Mouse (Mus musculus): ENCODE results near the gene Gabbr1. TPM values are rescaled to one million over a fixed set of nuclear protein-coding genes. Genes with fewer than 3 reads are reported as not detected.
A peak's percentile ranks its signal among the peaks of the same experiment; 100 is the strongest.

Gabbr1 gene
- polyA plus RNA-seq, 1 experiment from 2014 or later = 7.0 TPM

DNA sequence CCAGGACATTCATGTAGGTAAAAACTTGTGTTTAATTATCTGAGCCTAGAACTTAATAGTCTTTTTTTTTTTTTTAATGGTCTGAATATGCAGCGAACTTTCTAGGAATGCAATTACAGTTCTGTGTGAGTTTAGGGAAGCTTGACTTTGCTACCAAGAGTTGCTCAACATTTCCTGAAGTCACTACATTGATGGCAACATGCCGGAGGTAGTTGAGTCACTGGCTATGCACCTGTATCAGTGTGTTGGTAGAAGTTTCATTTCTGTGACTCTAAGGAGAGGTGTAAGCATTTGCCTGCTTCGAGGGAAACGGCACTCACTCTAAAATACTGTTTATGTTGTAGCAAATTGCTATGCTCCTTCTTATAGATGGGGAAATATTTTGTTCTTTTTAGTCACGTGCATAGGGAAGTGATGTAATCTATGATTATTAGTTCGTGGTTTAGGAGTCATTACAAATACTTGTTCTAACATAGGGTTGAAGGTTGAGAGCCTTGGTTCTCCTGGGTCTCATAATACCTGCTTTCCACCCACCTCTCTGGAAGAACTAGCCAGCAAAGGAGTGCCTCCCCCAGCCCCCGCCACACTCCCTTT is 1.0 kb upstream of the Gabbr1 start:
- no peak for TF ChIP-seq CTCF (IDR thresholded peaks at IDR 0.05; ENCODE audit: low read depth)
- 0 out of 2 replicates have a peak, but pooled peaks cover 6% of the 10 kb centered on the region for H3K4me1 ChIP-seq (ENCODE audit: insufficient read depth)
- DNase-seq = no peak
- peak overlapping the region; percentile 86 for H3K4me2 ChIP-seq
- no peaks in the 10 kb centered on the region for H3K36me3 ChIP-seq (ENCODE audit: insufficient read depth)
- WGBS = 60% methylated on average over 7 of the region's 7 CpGs
- no peak for ATAC-seq (ENCODE audit: insufficient read depth)
- no peak overlapping the region for H3K27ac ChIP-seq (ENCODE audit: low read depth)
- H3K4me3 ChIP-seq (ENCODE audit: low read depth, low read length) = peak overlapping the region; percentile 79
- H3K9me3 ChIP-seq (ENCODE audit: low read depth, low read length) = no peaks in the 10 kb centered on the region
- H3K27me3 ChIP-seq (ENCODE audit: insufficient read depth, low read length) = no peaks in the 10 kb centered on the region; the same call in 1 of the 2 replicates
- H3K9ac ChIP-seq = 0 out of 2 replicates have a peak overlapping the region, but pooled peaks have one; percentile 87

DNA sequence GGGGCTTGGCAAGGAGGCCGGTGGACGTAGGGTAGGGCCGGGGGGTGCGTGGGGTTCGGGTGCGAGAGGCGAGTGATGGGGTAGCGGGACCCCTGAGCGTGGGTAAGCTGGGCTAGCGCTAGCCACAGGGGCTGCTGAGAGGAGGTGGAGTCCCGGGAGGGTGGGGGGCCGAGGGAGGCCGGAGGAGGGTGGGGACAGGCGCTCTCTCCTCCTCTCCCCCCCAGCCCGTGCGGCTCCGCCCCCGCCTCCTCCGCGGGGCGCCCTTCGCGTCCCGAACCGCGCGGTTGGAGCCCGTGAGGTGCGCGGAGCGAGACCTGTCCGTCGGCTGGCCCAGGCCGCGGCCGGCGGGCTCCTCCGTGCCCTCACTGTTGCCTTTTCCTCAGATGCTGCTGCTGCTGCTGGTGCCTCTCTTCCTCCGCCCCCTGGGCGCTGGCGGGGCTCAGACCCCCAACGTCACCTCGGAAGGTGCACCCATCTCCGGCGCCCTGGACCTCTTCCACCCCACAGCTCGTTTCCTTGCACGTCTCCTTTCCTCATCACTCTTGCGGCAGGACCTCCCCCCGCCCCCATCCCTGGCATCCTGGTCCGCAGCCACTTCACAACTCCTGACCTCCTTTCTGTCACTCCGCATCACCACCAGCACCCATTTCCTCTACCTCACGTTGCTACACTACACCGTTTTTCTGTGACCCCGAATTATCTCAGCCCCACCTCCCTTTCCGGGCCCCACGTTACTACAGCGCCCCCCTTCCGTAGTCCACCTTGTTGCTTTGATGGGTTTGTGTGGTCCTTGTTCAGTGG is 746 bp downstream of the Gabbr1 start:
- 0 out of 2 replicates have a peak, but pooled peaks cover 6% of the 10 kb centered on the region for H3K4me1 ChIP-seq (ENCODE audit: insufficient read depth)
- WGBS = under 1% methylated on average over 47 of the region's 58 CpGs
- peak; percentile 26; the same call in 1 of the 2 replicates for TF ChIP-seq CTCF (IDR thresholded peaks at IDR 0.05; ENCODE audit: low read depth)

DNA sequence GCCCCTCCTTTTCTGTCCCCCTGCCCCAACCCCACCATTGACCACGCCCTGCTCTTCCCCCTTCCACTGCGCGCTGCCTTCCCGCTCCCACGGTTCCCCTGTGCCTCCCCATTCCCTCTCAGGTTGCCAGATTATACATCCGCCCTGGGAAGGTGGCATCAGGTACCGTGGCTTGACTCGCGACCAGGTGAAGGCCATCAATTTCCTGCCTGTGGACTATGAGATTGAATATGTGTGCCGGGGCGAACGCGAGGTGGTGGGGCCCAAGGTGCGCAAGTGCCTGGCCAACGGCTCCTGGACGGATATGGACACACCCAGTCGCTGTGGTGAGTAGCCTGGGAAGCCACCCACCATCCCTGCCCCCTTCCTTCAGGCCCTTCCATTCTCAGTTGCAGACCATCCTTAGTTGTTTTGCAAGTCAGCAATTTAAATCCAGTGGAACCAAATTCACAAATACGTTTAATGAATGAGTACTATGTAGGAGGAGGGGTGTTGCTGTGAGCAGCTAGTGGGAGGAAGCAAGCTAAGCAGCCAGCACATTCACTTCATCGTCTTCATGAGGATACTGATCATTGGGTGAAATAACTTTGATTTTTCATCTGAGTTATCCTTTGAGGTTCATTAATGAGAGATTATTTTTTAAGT is 1.7 kb downstream of the Gabbr1 start:
- Histone ChIP-seq H3K9ac (peak overlapping the region; percentile 87), H3K4me1 (ENCODE audit: insufficient read depth) (0 out of 2 replicates have a peak, but pooled peaks cover 6% of the 10 kb centered on the region), H3K36me3 (ENCODE audit: insufficient read depth) (no peaks in the 10 kb centered on the region), H3K4me2 (peak overlapping the region; percentile 86), H3K9me3 (ENCODE audit: low read depth, low read length) (no peaks in the 10 kb centered on the region), H3K27me3 (ENCODE audit: insufficient read depth, low read length) (no peaks in the 10 kb centered on the region; the same call in 1 of the 2 replicates), H3K4me3 (ENCODE audit: low read depth, low read length) (peak overlapping the region; percentile 79; the same call in 1 of the 2 replicates), H3K27ac (ENCODE audit: low read depth) (no peak overlapping the region)
- ATAC-seq (ENCODE audit: insufficient read depth) (no peak), DNase-seq (no peak)
- no peak for TF ChIP-seq CTCF (IDR thresholded peaks at IDR 0.05; ENCODE audit: low read depth)
- 24% methylated on average over 19 of the region's 19 CpGs for WGBS

More for the DNA sequence above, 746 bp downstream of the Gabbr1 start:
- ATAC-seq (ENCODE audit: insufficient read depth) = peak; percentile 74
- Histone ChIP-seq H3K36me3 (ENCODE audit: insufficient read depth) (no peaks in the 10 kb centered on the region), H3K9me3 (ENCODE audit: low read depth, low read length) (no peaks in the 10 kb centered on the region), H3K9ac (peak overlapping the region; percentile 87), H3K27ac (ENCODE audit: low read depth) (peak overlapping the region; percentile 81), H3K4me2 (peak overlapping the region; percentile 86), H3K27me3 (ENCODE audit: insufficient read depth, low read length) (no peaks in the 10 kb centered on the region; the same call in 1 of the 2 replicates), H3K4me3 (ENCODE audit: low read depth, low read length) (peak overlapping the region; percentile 79)
- DNase-seq = peak; percentile 63

DNA sequence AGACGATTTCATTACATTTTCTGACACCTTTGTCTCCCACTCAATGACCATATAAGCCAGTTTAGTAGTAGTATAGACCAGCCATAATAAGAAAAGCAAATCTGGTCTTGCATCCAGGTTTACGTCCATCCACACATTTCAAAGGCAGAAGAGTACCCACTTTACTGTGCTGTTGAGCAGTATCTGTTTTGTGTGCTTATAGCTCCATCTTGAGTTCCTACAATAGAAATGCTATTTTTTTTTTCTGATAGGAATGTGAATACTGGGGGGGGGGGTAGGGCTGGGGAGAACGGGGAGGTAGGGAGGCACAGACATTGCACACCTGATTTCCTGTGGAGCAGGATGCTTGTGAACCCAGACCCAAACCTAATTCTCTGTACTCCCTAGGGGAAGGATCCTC is 2.2 kb downstream of the Gabbr1 start:
- peak; percentile 47 for TF ChIP-seq CTCF (IDR thresholded peaks at IDR 0.05; ENCODE audit: low read depth)
- peak; percentile 60 for DNase-seq
- no peak overlapping the region for H3K4me3 ChIP-seq (ENCODE audit: low read depth, low read length)
- no peaks in the 10 kb centered on the region for H3K36me3 ChIP-seq (ENCODE audit: insufficient read depth)
- H3K27me3 ChIP-seq (ENCODE audit: insufficient read depth, low read length) = no peaks in the 10 kb centered on the region; the same call in 1 of the 2 replicates
- 0 out of 2 replicates have a peak, but pooled peaks cover 6% of the 10 kb centered on the region for H3K4me1 ChIP-seq (ENCODE audit: insufficient read depth)
- no peak overlapping the region for H3K27ac ChIP-seq (ENCODE audit: low read depth)
- H3K9ac ChIP-seq = no peak overlapping the region
- H3K4me2 ChIP-seq = no peak overlapping the region
- ATAC-seq (ENCODE audit: insufficient read depth) = no peak
- 30% methylated on average over 3 of the region's 3 CpGs for WGBS
- no peaks in the 10 kb centered on the region for H3K9me3 ChIP-seq (ENCODE audit: low read depth, low read length)

DNA sequence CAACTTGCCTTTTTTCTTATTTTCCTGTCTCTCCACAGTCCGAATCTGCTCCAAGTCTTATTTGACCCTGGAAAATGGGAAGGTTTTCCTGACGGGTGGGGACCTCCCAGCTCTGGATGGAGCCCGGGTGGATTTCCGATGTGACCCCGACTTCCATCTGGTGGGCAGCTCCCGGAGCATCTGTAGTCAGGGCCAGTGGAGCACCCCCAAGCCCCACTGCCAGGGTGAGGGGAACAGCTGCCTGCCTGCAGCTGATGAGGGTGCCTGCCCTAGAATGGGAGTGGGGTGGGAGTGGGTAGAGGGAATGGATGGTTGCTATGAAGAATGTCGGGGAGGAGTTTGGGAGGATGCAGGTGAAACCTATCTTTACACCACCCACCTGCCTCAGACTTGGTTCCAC is 2.6 kb downstream of the Gabbr1 start:
- H3K4me3 ChIP-seq (ENCODE audit: low read depth, low read length) = no peak overlapping the region
- no peaks in the 10 kb centered on the region; the same call in 1 of the 2 replicates for H3K27me3 ChIP-seq (ENCODE audit: insufficient read depth, low read length)
- 57% methylated on average over 7 of the region's 7 CpGs for WGBS
- no peak overlapping the region for H3K27ac ChIP-seq (ENCODE audit: low read depth)
- DNase-seq (no peak), ATAC-seq (ENCODE audit: insufficient read depth) (no peak)
- no peak for TF ChIP-seq CTCF (IDR thresholded peaks at IDR 0.05; ENCODE audit: low read depth)
- 0 out of 2 replicates have a peak, but pooled peaks cover 6% of the 10 kb centered on the region for H3K4me1 ChIP-seq (ENCODE audit: insufficient read depth)
- no peaks in the 10 kb centered on the region for H3K36me3 ChIP-seq (ENCODE audit: insufficient read depth)
- H3K4me2 ChIP-seq = no peak overlapping the region
- no peaks in the 10 kb centered on the region for H3K9me3 ChIP-seq (ENCODE audit: low read depth, low read length)
- no peak overlapping the region for H3K9ac ChIP-seq

DNA sequence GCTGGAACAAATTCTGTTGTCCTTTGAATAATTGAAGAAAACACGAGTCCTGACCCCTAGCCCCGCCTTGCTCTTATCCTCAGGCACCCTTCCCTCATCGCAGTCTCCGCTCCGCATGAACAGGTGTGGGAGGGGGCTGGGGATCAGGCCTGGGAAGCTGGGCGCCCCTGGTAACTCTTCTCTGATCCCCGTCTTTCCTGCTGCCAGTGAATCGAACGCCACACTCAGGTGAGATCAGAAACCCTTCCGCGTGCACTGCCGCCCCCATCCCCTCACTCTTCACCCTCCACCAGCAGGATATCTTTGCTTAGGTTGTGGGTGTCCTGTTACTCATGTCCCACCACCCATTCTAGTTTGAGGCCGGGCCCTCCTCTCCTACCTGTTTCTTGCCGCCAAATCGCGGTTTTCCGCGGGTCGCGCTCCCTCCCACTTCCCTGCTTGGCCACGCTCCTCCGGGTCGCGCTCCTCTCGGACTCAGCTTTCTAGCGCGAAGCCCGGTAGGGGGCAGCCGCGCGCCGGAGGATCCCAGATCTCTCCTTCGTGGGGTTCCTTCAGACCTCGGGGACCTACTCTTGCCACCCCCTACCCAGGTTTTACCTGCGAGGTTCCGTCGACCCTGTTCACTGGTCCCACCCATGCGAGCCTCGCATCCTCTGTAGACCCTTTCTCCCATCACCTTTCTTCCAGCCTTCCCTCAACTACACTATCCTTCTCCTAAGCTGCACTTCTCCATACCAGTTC is 4.0 kb downstream of the Gabbr1 start:
- Histone ChIP-seq H3K27me3 (ENCODE audit: insufficient read depth, low read length) (no peaks in the 10 kb centered on the region; the same call in 1 of the 2 replicates), H3K9me3 (ENCODE audit: low read depth, low read length) (no peaks in the 10 kb centered on the region), H3K4me2 (peak overlapping the region; percentile 83), H3K36me3 (ENCODE audit: insufficient read depth) (peaks cover 11% of the 10 kb centered on the region; the same call in 1 of the 2 replicates), H3K4me1 (ENCODE audit: insufficient read depth) (0 out of 2 replicates have a peak, but pooled peaks cover 6% of the 10 kb centered on the region), H3K27ac (ENCODE audit: low read depth) (no peak overlapping the region), H3K9ac (no peak overlapping the region), H3K4me3 (ENCODE audit: low read depth, low read length) (peak overlapping the region; percentile 50)
- peak; percentile 64 for TF ChIP-seq CTCF (IDR thresholded peaks at IDR 0.05; ENCODE audit: low read depth)
- DNase-seq (peak; percentile 82), ATAC-seq (ENCODE audit: insufficient read depth) (peak; percentile 2; the same call in 1 of the 2 replicates)
- WGBS = 5% methylated on average over 39 of the region's 39 CpGs

All from lung, embryonic 14.5 days (tissue).